Mouse (Mus musculus) hindbrain, embryonic 12.5 days (tissue): Measurements from ENCODE around the gene Ahnak. TPM values are rescaled to one million over a fixed set of nuclear protein-coding genes. Genes with fewer than 3 reads are reported as not detected.

ENCODE experiments used
- ATAC-seq: fragments of 200-750 bp; cut with Nextera tagmentation; 2 replicates; pipeline ENCODE4 v1.8.0; 2017; ENCODE audit warnings: moderate TSS enrichment; ENCODE audit not compliant: low FRiP score
- H3K27ac ChIP-seq: fragments of 300-500 bp; sonication (generic); 2 replicates; pipeline ENCODE4 v1.5.1; 2016; ENCODE audit warnings: mild to moderate bottlenecking
- H3K27me3 ChIP-seq: fragments of 300-500 bp; sonication (generic); 2 replicates; pipeline ENCODE4 v1.6.1; 2016; ENCODE audit warnings: mild to moderate bottlenecking
- H3K36me3 ChIP-seq: fragments of 300-500 bp; sonication (generic); 2 replicates; pipeline ENCODE4 v1.6.1; 2016; ENCODE audit warnings: mild to moderate bottlenecking
- H3K4me1 ChIP-seq: fragments of 300-500 bp; sonication (generic); 2 replicates; pipeline ENCODE4 v1.6.1; 2016
- H3K4me2 ChIP-seq: fragments of 300-500 bp; sonication (generic); replicated peaks from 2 replicates; pipeline ENCODE4 v1.6.1; 2016; ENCODE audit warnings: mild to moderate bottlenecking
- H3K4me3 ChIP-seq: fragments of 300-500 bp; sonication (generic); 2 replicates; pipeline ENCODE4 v1.5.1; 2016; ENCODE audit warnings: mild to moderate bottlenecking
- H3K9ac ChIP-seq: fragments of 300-500 bp; sonication (generic); 2 replicates; pipeline ENCODE4 v1.6.1; 2016; ENCODE audit warnings: mild to moderate bottlenecking, moderate library complexity
- H3K9me3 ChIP-seq: fragments of 300-500 bp; sonication (generic); replicated peaks from 2 replicates; pipeline ENCODE4 v1.6.1; 2016; ENCODE audit warnings: mild to moderate bottlenecking
- WGBS: fragments of 180-500 bp; shearing (Covaris S2); methylation state at CpG from one replicate; pipeline ENCODE4 v1.1.7; 2016; 5-methylcytosine and 5-hydroxymethylcytosine counted together
- polyA plus RNA-seq: library from polyadenylated mRNA; unstranded; fragments of >200 nt; fragmentation: Nextera tagmentation; extraction: Ambion mirVana; gene quantifications from 2 replicates; pipeline ENCODE4 v1.2.1, GENCODE M21; 2016

Ahnak gene
- polyA plus RNA-seq, 1 experiment from 2014 or later: 12.7 TPM

- H3K27ac ChIP-seq: no peak overlapping the region
- no peak overlapping the region for H3K4me3 ChIP-seq
- H3K4me1 ChIP-seq: no peaks in the 10 kb centered on the region
- H3K4me2 ChIP-seq: no peak overlapping the region
- H3K9ac ChIP-seq: no peak overlapping the region
- H3K9me3 ChIP-seq: no peaks in the 10 kb centered on the region
- ATAC-seq: peak; percentile 68; the same call in 1 of the 2 replicates
- peaks cover 89% of the 10 kb centered on the region for H3K36me3 ChIP-seq
- no peaks in the 10 kb centered on the region for H3K27me3 ChIP-seq
- 49% methylated on average over 3 of the region's 3 CpGs for WGBS
These were observed 12.5 kb upstream of the Ahnak start for GRCm38 (mm10) chr19:8976535-8976934.

GRCm38 (mm10) chr19:8980771-8981170 is 8.3 kb upstream of the Ahnak start:
- Histone ChIP-seq H3K4me2 (no peak overlapping the region), H3K9me3 (no peaks in the 10 kb centered on the region), H3K27ac (no peak overlapping the region), H3K4me3 (no peak overlapping the region), H3K27me3 (no peaks in the 10 kb centered on the region), H3K9ac (no peak overlapping the region), H3K36me3 (peaks cover 47% of the 10 kb centered on the region), H3K4me1 (peaks cover 31% of the 10 kb centered on the region)
- 56% methylated on average over 5 of the region's 5 CpGs for WGBS
- ATAC-seq: no peak

GRCm38 (mm10) chr19:8981450-8982168 is 7.5 kb upstream of the Ahnak start:
- Histone ChIP-seq H3K4me1 (peaks cover 31% of the 10 kb centered on the region), H3K4me2 (no peak overlapping the region), H3K9me3 (no peaks in the 10 kb centered on the region), H3K4me3 (no peak overlapping the region), H3K27me3 (no peaks in the 10 kb centered on the region), H3K27ac (no peak overlapping the region), H3K36me3 (peaks cover 42% of the 10 kb centered on the region), H3K9ac (no peak overlapping the region)
- ATAC-seq: no peak
- WGBS: 87% methylated on average over 2 of the region's 2 CpGs

DNA sequence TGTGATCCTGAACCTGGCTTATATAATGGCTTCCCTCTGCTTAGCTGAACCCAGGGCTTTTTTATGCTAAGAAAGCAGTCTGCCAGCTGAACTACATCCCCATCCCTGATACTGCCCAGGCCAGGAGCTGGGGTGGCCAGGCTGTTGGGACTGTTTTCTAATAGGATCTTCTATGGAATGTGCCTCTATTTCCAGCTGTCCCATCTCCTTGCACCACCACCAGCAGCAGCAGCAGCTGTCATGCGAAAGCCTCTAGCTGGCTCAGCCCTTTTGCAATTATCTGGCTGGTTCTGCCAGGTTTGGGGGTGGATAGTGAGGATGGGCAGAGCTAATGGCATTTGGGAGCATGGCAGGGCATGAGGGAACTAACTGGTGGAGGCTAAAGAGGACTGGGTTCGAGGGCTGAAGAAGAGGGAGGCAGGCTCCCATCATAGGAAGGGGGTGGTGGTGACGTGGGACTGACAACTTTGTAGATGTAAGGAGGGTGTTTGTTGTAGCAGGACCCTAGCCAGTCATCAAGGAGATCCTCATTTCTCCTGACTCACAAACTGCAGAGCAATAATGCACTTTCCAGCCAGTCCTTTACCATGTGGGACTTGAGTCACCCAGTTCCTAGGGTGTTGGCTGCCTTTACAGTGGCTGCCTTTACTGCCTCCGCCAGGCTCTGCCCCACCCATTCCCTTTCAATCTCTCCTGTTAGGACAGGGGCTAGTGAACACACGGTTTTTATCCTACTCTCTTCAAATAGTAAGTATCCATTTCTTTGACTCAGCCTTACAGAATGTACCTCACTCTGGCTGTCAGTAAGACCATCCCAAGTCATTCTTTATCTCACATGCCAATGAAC is 6.6 kb upstream of the Ahnak start:
- WGBS: 55% methylated on average over 5 of the region's 5 CpGs
- H3K27ac ChIP-seq: no peak overlapping the region
- no peak for ATAC-seq
- H3K36me3 ChIP-seq: peaks cover 34% of the 10 kb centered on the region
- peaks cover 31% of the 10 kb centered on the region for H3K4me1 ChIP-seq
- H3K9ac ChIP-seq: no peak overlapping the region
- H3K4me2 ChIP-seq: no peak overlapping the region
- H3K27me3 ChIP-seq: peaks cover 4% of the 10 kb centered on the region
- H3K4me3 ChIP-seq: no peak overlapping the region
- no peaks in the 10 kb centered on the region for H3K9me3 ChIP-seq

DNA sequence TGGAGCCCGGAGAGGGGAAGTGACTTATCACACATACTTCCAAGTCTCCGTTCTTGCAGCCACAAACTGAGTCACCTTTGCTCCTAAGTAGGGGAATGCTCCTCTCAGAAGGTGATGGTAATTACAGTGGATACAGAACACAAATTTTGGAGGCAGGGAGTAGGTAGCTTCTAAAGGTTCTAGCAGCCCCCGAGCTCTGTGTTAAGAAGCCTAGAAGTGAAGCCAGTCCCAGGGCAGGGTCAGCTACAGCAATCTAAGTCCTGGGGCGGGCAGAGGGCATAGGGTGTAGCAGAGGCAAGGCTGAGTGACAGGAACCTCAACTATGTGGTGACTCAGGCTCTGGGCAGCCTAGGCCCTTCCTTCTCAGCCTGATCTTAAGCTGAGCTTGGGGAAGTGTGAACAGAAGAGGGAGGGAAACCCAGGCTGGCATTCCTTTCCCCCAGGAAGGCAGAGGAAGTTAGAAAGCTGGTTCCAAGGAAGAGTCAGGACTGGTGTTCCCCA is 5.9 kb upstream of the Ahnak start:
- H3K9me3 ChIP-seq: no peaks in the 10 kb centered on the region
- H3K27ac ChIP-seq: 0 out of 2 replicates have a peak overlapping the region, but pooled peaks have one; percentile 64
- no peak overlapping the region for H3K4me2 ChIP-seq
- H3K36me3 ChIP-seq: peaks cover 28% of the 10 kb centered on the region
- H3K4me3 ChIP-seq: no peak overlapping the region
- peaks cover 34% of the 10 kb centered on the region for H3K4me1 ChIP-seq
- ATAC-seq: no peak
- peaks cover 10% of the 10 kb centered on the region for H3K27me3 ChIP-seq
- WGBS: 45% methylated on average over 4 of the region's 4 CpGs
- H3K9ac ChIP-seq: no peak overlapping the region

DNA sequence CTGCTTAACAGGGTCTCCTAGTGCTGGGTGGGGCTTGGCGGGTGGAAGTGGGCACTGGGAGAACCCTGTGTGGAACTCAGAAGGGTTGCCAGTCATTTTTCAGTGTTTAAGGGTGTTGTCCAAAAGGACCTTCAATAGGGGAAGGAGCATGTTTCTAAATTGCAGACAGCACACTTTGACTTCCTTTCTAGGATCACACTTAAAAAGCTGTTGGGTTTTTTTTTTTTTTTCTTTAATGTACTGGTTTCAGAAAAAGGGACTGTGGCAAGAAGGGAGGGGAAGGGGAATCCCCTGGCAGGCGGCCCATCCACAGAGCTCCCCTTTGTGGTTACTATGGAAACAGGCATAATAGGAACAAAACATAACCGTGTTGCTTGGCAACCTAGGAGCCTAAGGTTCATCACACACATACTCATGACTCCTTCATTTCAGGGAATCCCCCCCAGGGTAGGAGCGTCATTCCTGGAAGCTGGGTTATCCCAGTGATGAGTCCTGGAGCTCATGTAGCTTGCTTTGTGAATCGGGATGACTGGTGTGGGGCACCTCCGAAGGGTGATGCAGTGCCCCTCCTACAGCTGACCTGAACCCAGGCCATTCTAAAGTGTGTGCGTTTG is 4.7 kb upstream of the Ahnak start:
- WGBS: 6% methylated on average over 7 of the region's 7 CpGs
- peaks cover 46% of the 10 kb centered on the region for H3K4me1 ChIP-seq
- H3K4me3 ChIP-seq: no peak overlapping the region
- peak; percentile 83 for ATAC-seq
- H3K9ac ChIP-seq: no peak overlapping the region; the same call in 1 of the 2 replicates
- H3K27me3 ChIP-seq: peaks cover 22% of the 10 kb centered on the region
- no peaks in the 10 kb centered on the region for H3K9me3 ChIP-seq
- peak overlapping the region; percentile 64 for H3K27ac ChIP-seq
- H3K36me3 ChIP-seq: peaks cover 16% of the 10 kb centered on the region
- H3K4me2 ChIP-seq: peak overlapping the region; percentile 38

GRCm38 (mm10) chr19:8985891-8986290 is 3.2 kb upstream of the Ahnak start:
- Histone ChIP-seq H3K27me3 (peaks cover 37% of the 10 kb centered on the region), H3K9ac (no peak overlapping the region), H3K4me1 (peaks cover 61% of the 10 kb centered on the region), H3K4me3 (no peak overlapping the region), H3K4me2 (no peak overlapping the region), H3K27ac (no peak overlapping the region), H3K36me3 (peaks cover 3% of the 10 kb centered on the region; the same call in 1 of the 2 replicates), H3K9me3 (no peaks in the 10 kb centered on the region)
- no peak for ATAC-seq
- 73% methylated on average over 5 of the region's 5 CpGs for WGBS

DNA sequence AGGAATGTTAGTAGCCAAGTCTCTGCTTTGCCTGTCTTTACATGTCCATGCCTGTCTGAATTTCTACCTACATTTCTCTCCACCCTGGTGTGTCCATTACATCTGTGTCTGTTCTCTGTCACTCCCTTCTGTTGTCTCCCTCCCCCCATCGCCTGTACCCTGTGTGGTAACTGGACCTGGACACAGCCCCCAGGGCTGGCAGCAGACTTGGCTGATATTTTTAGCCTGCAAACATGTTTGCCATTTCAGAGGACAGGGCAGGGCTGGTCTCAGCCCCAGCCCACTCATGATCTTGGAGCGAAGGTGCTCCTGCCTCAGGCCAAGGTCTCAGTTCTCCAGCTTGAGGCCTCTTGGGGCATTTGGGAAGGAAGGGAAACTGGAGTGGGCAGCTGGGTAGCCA is 1.3 kb upstream of the Ahnak start:
- Histone ChIP-seq H3K4me1 (peaks cover 61% of the 10 kb centered on the region), H3K4me2 (no peak overlapping the region), H3K9ac (no peak overlapping the region), H3K27me3 (peaks cover 47% of the 10 kb centered on the region), H3K4me3 (no peak overlapping the region), H3K9me3 (no peaks in the 10 kb centered on the region), H3K27ac (no peak overlapping the region), H3K36me3 (no peaks in the 10 kb centered on the region)
- 58% methylated on average over 2 of the region's 2 CpGs for WGBS
- ATAC-seq: no peak

GRCm38 (mm10) chr19:8988346-8989065 is 578 bp upstream of the Ahnak start:
- Histone ChIP-seq H3K27ac (no peak overlapping the region), H3K4me1 (peaks cover 56% of the 10 kb centered on the region), H3K4me2 (peak overlapping the region; percentile 92), H3K9me3 (no peaks in the 10 kb centered on the region), H3K9ac (peak overlapping the region; percentile 71), H3K36me3 (no peaks in the 10 kb centered on the region), H3K27me3 (peaks cover 47% of the 10 kb centered on the region), H3K4me3 (peak overlapping the region; percentile 49)
- ATAC-seq: no peak
- 14% methylated on average over 15 of the region's 15 CpGs for WGBS

DNA sequence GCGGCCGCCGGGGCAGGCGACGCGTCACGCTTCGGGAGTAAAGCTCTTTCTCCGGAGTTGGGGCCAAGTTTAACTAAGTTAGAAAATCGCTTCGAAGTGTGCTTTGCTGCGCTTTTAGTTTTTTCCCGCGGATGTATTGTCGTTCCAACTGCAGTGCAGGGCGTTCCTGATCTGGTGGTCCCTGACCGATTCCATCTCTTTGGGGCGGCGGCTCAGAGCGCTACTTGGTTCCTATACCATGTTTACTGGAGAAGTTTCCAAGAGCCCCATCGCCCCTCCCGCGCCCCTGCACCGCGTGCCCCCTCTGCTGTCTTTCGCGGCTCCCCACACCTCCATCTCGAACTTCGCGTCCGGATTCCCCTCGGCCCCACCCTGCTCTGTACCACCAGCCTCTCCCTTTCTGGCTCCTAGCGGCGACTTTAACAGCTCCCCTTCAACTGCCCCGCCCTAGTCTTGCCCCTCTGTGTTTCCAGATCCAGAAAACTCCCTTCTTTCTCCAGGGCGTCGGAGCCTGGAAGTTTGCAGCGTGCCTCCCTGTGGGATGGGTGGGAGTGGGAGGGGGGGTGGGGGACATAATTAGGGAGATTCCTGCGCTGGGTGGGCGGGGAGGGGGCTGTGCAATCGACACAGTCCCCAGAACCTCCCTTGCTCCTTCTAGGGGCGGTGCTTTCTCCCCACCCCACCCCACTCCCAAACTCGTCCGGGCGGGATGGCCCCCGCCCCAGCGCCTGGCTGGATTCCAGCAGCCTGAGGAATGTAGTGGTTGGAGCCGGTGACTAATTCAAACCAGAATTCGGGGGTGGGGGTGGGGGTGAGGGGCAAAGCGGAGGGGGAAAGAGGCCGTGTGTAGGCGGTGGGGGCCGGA is 715 bp downstream of the Ahnak start:
- H3K4me1 ChIP-seq: peaks cover 43% of the 10 kb centered on the region
- H3K4me3 ChIP-seq: peak overlapping the region; percentile 49
- peaks cover 47% of the 10 kb centered on the region for H3K27me3 ChIP-seq
- H3K4me2 ChIP-seq: peak overlapping the region; percentile 92
- H3K9me3 ChIP-seq: no peaks in the 10 kb centered on the region
- H3K9ac ChIP-seq: peak overlapping the region; percentile 71
- no peaks in the 10 kb centered on the region for H3K36me3 ChIP-seq
- H3K27ac ChIP-seq: peak overlapping the region; percentile 52; the same call in 1 of the 2 replicates
- whole genome bisulfite sequencing: under 1% methylated on average over 49 of the region's 53 CpGs
- ATAC-seq: peak; percentile 67
